Mouse (Mus musculus) kidney, adult 2 months (tissue): ENCODE measurements around the gene Mindy2. TPM values are rescaled to one million over a fixed set of nuclear protein-coding genes. Genes with fewer than 3 reads are reported as not detected.

ENCODE experiments used
- DNase-seq: peaks from one replicate; pipeline ENCODE4 v3.0.0; 2021
- H3K27ac ChIP-seq: fragments of 200-500 bp; 2 replicates; pipeline ENCODE4 v1.5.1; 2012; ENCODE audit warnings: low read depth, low read length, control low read depth, inconsistent platforms; ENCODE audit not compliant: insufficient read depth
- H3K27me3 ChIP-seq: fragments of 200-500 bp; replicated peaks from 2 replicates; pipeline ENCODE4 v1.6.1; 2012; ENCODE audit warnings: mild to moderate bottlenecking, moderate library complexity, low read length, inconsistent platforms; ENCODE audit not compliant: control insufficient read depth, insufficient read depth
- H3K36me3 ChIP-seq: fragments of 200-500 bp; 2 replicates; pipeline ENCODE4 v1.6.1; 2012; ENCODE audit warnings: mild to moderate bottlenecking, moderate library complexity, low read length, inconsistent platforms; ENCODE audit not compliant: control insufficient read depth, insufficient read depth
- H3K4me1 ChIP-seq: fragments of 200-500 bp; 2 replicates; pipeline ENCODE4 v1.6.1; 2011; ENCODE audit warnings: low read length; ENCODE audit not compliant: control insufficient read depth, insufficient read depth
- H3K4me3 ChIP-seq: fragments of 200-500 bp; 2 replicates; pipeline ENCODE4 v1.5.1; 2011; ENCODE audit warnings: mild to moderate bottlenecking, low read depth, low read length, control low read depth; ENCODE audit not compliant: insufficient read depth
- CTCF ChIP-seq: fragments of 200-500 bp; conservative IDR thresholded peaks from 2 replicates; pipeline ENCODE4 v1.5.1; 2011; ENCODE audit warnings: low read depth, mild to moderate bottlenecking, control low read depth, low read length, moderate library complexity, mixed read lengths; ENCODE audit not compliant: insufficient read depth, insufficient read length
- POLR2A ChIP-seq: fragments of 200-500 bp; IDR thresholded peaks from one replicate; pipeline ENCODE4 v1.6.1; 2011; ENCODE audit warnings: low read depth, low read length, control low read depth
- WGBS: fragments of 180-500 bp; shearing (Covaris S2); methylation state at CpG from one replicate; pipeline ENCODE4 v1.1.7; 2018; 5-methylcytosine and 5-hydroxymethylcytosine counted together
- polyA plus RNA-seq: library from polyadenylated mRNA; depleted of rRNA; stranded (reverse); fragments of >200 nt; gene quantifications from 2 replicates; pipeline ENCODE4 v1.2.3, GENCODE M21; 2012

Gene Mindy2
- polyA plus RNA-seq, 1 experiment: 10.0 TPM

DNA sequence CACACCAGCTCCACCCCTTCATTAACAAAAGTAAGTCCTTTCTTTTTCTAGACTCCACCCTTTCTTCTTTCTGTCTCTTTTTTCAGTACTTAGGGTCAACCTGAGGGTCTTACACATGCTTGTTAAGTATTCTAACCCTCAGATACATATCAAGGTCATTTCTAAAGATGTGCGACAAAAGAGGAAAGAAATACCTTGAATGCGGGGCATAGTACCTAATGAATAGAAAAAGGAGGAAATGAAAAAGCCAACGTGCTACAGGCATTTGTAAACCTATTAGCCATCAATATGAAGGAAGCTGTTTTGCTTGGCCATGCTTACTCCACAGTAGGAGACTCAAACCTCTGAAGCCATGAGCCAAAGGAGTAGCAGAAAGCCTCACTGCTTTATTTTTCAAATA is 33.0 kb upstream of the Mindy2 start:
- DNase-seq: no peak
- H3K4me3 ChIP-seq: no peak overlapping the region
- no peak for TF ChIP-seq POLR2A
- TF ChIP-seq CTCF: no peak
- WGBS: 68% methylated on average over 3 of the region's 3 CpGs
- no peak overlapping the region for H3K27ac ChIP-seq
- H3K27me3 ChIP-seq: no peaks in the 10 kb centered on the region
- peaks cover 5% of the 10 kb centered on the region; the same call in 1 of the 2 replicates for H3K4me1 ChIP-seq
- no peaks in the 10 kb centered on the region for H3K36me3 ChIP-seq

DNA sequence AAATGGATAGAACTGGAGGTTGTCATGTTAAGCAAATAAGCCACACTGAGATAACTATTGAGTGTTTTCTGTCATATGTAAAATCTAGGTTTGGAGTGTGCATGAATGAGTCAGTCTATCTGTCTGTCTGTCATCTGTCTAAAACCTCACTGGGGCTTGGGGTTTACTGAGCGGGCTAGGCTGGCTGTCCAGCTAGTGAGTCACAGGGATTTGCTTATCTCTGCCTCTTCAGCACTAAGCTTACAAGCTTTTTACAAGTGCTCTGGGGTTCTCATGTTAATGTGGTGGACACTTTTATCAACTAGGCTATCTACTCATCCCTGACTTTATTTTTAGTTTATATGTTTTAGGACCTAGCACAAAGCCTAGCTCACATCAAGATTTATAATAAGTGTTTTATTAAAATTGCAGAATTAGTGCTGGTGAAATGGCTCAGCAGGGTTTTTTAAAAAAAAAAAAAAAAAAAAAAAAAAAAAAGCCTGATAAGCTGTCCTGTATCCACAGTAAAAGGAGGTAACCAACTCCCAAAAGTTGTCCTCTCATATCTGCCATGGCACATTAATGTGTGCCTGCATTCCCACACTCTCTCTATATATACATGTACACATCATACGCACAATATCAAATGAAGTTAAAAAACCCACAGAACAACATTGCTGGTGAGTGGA is 31.5 kb upstream of the Mindy2 start:
- no peak for TF ChIP-seq CTCF
- TF ChIP-seq POLR2A: no peak
- H3K27ac ChIP-seq: no peak overlapping the region
- H3K4me1 ChIP-seq: peaks cover 5% of the 10 kb centered on the region; the same call in 1 of the 2 replicates
- no peak overlapping the region for H3K4me3 ChIP-seq
- 86% methylated on average over 2 of the region's 2 CpGs for WGBS
- DNase-seq: no peak
- H3K36me3 ChIP-seq: no peaks in the 10 kb centered on the region
- no peaks in the 10 kb centered on the region for H3K27me3 ChIP-seq

GRCm38 (mm10) chr9:70682202-70682601 is 25.2 kb upstream of the Mindy2 start:
- DNase-seq: no peak
- 56% methylated on average over 1 of the region's 1 CpGs for WGBS
- H3K27ac ChIP-seq: no peak overlapping the region
- H3K4me3 ChIP-seq: no peak overlapping the region
- no peaks in the 10 kb centered on the region for H3K36me3 ChIP-seq
- TF ChIP-seq POLR2A: no peak
- no peak for TF ChIP-seq CTCF
- H3K27me3 ChIP-seq: no peaks in the 10 kb centered on the region
- peaks cover 8% of the 10 kb centered on the region; the same call in 1 of the 2 replicates for H3K4me1 ChIP-seq

DNA sequence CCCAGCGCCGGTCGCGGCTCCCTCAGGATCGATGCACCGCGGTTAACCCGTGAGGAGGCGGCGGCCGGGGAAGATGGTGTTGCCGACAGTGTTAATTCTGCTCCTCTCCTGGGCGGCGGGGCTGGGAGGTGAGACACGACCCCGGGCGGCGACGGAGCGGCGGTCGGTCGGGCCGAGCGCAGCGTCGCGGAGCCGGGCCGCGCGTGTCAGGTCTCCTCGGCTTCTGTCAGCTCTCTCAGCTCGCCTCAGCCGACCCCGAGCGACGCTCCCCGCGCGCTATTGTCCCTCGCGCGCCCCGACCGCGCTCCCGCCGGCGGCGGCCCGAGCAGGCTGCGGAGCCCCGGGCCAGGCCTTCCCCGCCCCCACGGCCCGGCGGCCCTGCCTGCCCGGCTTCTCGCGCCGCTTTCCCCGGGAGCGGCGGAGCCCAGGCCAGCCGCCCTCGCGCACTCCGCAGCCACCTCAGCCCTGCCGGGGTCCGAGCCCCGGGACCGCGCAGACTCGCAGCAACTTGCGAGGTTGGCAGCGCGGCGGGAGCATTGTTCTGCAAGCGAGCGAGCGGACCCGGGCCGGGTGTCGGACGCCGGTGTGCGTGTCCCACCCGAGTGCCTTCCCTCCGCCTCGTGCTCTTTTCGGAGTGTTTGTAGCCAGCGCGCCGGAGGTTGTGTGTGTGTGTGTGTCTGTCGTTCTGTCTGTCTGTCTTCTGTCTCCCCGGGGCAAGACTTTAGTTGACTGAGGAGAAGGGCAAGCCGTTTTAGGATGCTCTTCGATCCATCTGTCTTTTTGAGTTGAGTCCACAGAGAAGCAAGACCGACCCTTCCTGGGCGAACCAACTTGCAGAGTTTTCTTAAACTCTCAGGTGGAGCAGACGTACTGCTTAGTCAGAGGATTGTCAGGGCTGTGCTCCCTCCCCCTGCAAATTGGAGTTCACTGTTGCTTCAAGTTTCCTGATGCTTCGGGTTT is 22.4 kb upstream of the Mindy2 start:
- under 1% methylated on average over 103 of the region's 103 CpGs for WGBS
- no peak for TF ChIP-seq POLR2A
- TF ChIP-seq CTCF: no peak
- DNase-seq: peak; percentile 46

DNA sequence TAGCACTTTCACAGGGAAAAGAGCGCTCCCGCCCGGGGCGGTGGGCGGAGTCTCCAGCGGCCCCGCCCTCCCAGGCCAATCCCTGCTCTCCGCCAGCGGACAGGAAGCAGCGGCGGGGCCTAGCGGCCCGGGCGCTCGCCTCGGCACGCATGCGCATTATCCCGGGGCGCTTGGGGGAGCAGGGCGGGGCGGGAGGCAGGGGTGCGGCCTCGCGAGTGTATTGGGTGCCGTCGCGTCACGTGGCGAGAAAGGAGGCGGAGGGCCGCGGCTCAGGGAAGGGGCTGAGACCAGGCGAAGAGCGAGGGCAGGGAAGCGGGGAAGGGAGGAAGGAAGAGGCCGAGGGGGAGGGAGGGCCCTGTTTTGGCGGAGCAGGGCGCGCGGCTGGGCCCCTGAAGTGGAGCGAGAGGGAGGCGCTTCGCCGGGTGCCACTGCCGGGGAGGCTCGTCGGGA is 21.7 kb upstream of the Mindy2 start, which contains the start of gene Adam10:
TSS of gene Adam10 (plus strand) at position 316 of the 450 bp plus-strand sequence.
- Histone ChIP-seq H3K4me3 (peak within 1 kb of the TSS; percentile 83), H3K36me3 (no peaks in the 10 kb centered on the region), H3K27ac (peak within 1 kb of the TSS; percentile 83), H3K4me1 (peaks cover 5% of the 10 kb centered on the region; the same call in 1 of the 2 replicates), H3K27me3 (no peaks in the 10 kb centered on the region)
- WGBS: under 1% methylated on average over 48 of the region's 48 CpGs
- peak; percentile 99 for DNase-seq
- TF ChIP-seq POLR2A (peak; percentile 80), CTCF (no peak)

More for the DNA sequence above, 22.4 kb upstream of the Mindy2 start:
- Histone ChIP-seq H3K4me1 (peaks cover 5% of the 10 kb centered on the region; the same call in 1 of the 2 replicates), H3K27ac (peak overlapping the region; percentile 83), H3K36me3 (no peaks in the 10 kb centered on the region), H3K27me3 (no peaks in the 10 kb centered on the region), H3K4me3 (peak overlapping the region; percentile 83)

DNA sequence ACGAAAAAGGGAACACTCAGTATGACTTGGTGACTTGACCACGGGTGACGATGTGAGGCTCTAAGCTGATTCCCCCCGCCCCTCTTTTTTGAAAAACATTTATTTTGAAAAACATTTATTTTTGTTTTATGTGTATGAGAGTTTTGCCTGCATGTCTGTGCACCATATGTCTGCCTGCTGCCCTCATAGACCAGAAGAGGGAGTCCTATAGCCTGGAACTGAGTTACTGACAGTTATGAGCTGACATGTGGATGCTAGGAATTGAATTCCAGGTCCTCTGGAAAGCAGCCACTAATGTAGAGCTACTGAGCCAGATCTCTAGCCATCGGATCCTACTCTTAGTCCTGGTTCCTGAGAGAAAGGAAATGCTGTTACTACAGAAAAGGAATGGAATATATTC is 19.0 kb upstream of the Mindy2 start:
- Histone ChIP-seq H3K27ac (no peak overlapping the region), H3K27me3 (no peaks in the 10 kb centered on the region), H3K36me3 (no peaks in the 10 kb centered on the region), H3K4me1 (no peaks in the 10 kb centered on the region; the same call in 1 of the 2 replicates), H3K4me3 (no peak overlapping the region)
- no peak for DNase-seq
- WGBS: 89% methylated on average over 5 of the region's 5 CpGs
- TF ChIP-seq POLR2A: no peak
- 0 out of 2 replicates have a peak, but pooled peaks have one; percentile 9 for TF ChIP-seq CTCF
